Mouse (Mus musculus) C2C12 (cell line): ENCODE results near the gene Hs6st1. TPM values are rescaled to one million over a fixed set of nuclear protein-coding genes. Genes with fewer than 3 reads are reported as not detected.

Experiments used
- H3K27me3 ChIP-seq: one replicate; pipeline ENCODE4 v1.6.1; 2011; ENCODE audit not compliant: control insufficient read depth, insufficient read depth, insufficient read length
- H3K36me3 ChIP-seq: one replicate; pipeline ENCODE4 v1.6.1; 2011; ENCODE audit not compliant: control insufficient read depth, insufficient read depth
- H3K4me3 ChIP-seq: one replicate; pipeline ENCODE4 v1.5.1; 2011; ENCODE audit warnings: mild to moderate bottlenecking, control low read depth; ENCODE audit not compliant: poor library complexity, insufficient read depth, severe bottlenecking
- H3K79me2 ChIP-seq: one replicate; pipeline ENCODE4 v1.6.1; 2011; ENCODE audit not compliant: control insufficient read depth, insufficient read depth
- H3K79me3 ChIP-seq: one replicate; pipeline ENCODE4 v1.6.1; 2011; ENCODE audit warnings: low read depth, control low read depth
- H3ac ChIP-seq: one replicate; pipeline ENCODE3; 2011; ENCODE audit warnings: low read depth; ENCODE audit not compliant: control insufficient read depth, insufficient read length
- CEBPB ChIP-seq: IDR thresholded peaks from one replicate; pipeline ENCODE4 v1.6.1; 2011; ENCODE audit warnings: low read depth, mild to moderate bottlenecking, control low read depth, moderate library complexity
- CTCF ChIP-seq: IDR thresholded peaks from one replicate; pipeline ENCODE4 v1.5.1; 2011; ENCODE audit not compliant: control insufficient read depth, insufficient read depth, insufficient read length
- FOSL1 ChIP-seq: IDR thresholded peaks from one replicate; pipeline ENCODE4 v1.8.0; 2011; ENCODE audit warnings: mild to moderate bottlenecking, low read length; ENCODE audit not compliant: poor library complexity, insufficient read depth, severe bottlenecking
- MAX ChIP-seq: IDR thresholded peaks from one replicate; pipeline ENCODE4 v1.6.1; 2011; ENCODE audit warnings: mild to moderate bottlenecking, control low read depth
- MYOD1 ChIP-seq: IDR thresholded peaks from one replicate; pipeline ENCODE4 v1.6.1; 2011; ENCODE audit warnings: low read depth; ENCODE audit not compliant: control insufficient read depth, insufficient read length
- MYOG ChIP-seq: IDR thresholded peaks from one replicate; pipeline ENCODE4 v1.6.1; 2011; ENCODE audit not compliant: control insufficient read depth, insufficient read length; ENCODE audit errors: extremely low read depth
- USF1 ChIP-seq: IDR thresholded peaks from one replicate; pipeline ENCODE4 v1.6.1; 2011; ENCODE audit warnings: low read depth, mild to moderate bottlenecking, control low read depth, moderate library complexity
- polyA plus RNA-seq: library from polyadenylated mRNA; unstranded; fragments of >200 nt; fragmentation: generic; extraction: Trizol; gene quantifications from one replicate; pipeline ENCODE4 v1.2.1, GENCODE M21; 2012; ENCODE audit warnings: missing spikeins

Hs6st1 gene
- polyA plus RNA-seq, 1 experiment: 45.0 TPM

DNA sequence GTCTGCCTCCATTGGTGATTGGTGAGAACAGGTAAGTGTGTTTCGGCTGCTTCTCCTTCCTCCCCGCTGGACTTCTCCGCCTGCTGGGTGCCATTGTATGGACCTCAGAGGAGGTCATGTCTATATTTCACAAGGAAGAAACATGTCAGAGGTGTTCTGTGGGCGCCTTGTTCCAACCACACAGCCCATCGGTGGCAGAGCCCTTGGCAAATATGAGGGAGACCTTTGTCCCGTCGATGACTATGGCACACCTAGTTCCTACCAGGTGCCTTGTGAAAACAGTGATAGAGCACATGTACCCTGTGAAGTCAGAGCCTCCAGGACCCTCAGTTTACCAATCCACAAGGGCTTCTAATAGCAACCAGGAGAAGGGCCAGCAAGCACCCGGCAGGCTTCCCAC, 25.5 kb downstream of the Hs6st1 start:
- H3K79me3 ChIP-seq: peaks cover 18% of the 10 kb centered on the region
- TF ChIP-seq USF1 (no peak), MYOG (no peak), MYOD1 (no peak), CTCF (no peak), MAX (no peak), FOSL1 (no peak), CEBPB (no peak)
- no peak overlapping the region for H3ac ChIP-seq
- peaks cover 13% of the 10 kb centered on the region for H3K36me3 ChIP-seq
- H3K27me3 ChIP-seq: no peaks in the 10 kb centered on the region
- peaks cover 84% of the 10 kb centered on the region for H3K79me2 ChIP-seq
- no peak overlapping the region for H3K4me3 ChIP-seq

DNA sequence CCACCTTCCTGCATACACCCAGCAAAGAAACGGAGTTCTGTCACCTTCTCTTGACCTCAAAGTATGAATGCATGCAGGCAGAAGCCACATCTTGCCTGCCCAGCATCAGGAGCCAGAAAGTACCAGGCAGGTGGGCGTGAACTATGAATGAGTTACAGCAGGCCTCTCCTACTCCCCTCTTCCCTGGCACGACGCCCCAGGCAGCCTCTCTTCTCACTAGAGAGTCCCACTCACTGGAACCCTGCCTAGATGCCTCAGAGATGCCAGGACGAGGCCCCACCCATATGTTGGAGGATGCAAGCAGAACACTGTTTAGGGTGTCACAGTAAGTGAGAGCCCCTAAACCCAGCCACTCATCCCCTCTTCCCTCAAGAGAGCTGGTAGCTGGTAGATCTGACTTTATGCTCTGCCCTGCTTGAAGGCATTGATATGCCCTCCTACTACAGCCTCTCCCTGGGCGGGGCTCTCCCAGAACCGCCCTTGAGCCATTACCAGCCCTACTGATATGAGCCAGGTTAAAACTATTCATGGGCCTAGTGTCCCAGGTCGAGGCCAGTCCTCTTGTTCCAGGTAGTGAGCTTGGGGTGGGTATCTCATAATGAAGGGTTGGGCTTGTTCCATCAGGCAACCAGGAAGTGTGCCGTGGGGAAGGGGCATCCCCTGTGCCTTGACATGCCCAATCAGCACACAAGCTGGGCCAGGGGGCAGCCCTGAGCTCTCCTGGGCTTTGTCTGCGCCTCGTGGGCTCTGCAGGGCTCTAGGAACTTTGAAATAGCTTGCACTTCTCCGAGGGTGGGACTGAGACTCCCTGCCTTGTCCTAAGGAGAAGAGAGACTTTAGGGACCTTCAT, 27.4 kb downstream of the Hs6st1 start:
- Histone ChIP-seq H3ac (no peak overlapping the region), H3K79me2 (peaks cover 69% of the 10 kb centered on the region), H3K27me3 (no peaks in the 10 kb centered on the region), H3K4me3 (no peak overlapping the region), H3K79me3 (peaks cover 14% of the 10 kb centered on the region), H3K36me3 (peaks cover 20% of the 10 kb centered on the region)
- no peak for TF ChIP-seq USF1
- TF ChIP-seq CTCF: no peak
- no peak for TF ChIP-seq CEBPB
- TF ChIP-seq MAX: no peak
- no peak for TF ChIP-seq FOSL1
- no peak for TF ChIP-seq MYOD1

DNA sequence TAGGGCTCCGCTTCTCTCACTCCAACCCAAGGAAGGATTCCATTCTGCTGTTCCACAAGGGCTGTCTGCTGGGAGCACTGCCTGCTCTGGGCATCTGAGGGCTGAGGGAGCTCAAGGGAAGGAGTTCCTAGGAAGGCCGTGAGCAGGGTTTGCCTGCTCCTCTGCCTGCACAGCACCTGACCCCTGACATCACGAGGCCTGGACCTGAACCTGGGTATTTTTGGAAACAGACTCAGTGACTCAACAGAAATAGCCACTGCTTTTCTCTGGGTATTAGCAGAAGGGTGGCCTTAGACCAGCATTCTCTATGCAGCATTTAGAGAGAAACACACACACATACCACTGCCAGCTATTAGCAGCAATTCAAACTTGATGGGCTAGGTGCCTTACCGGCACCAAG, 30.2 kb downstream of the Hs6st1 start:
- peaks cover 24% of the 10 kb centered on the region for H3K36me3 ChIP-seq
- H3K79me2 ChIP-seq: peaks cover 41% of the 10 kb centered on the region
- no peak overlapping the region for H3ac ChIP-seq
- H3K27me3 ChIP-seq: no peaks in the 10 kb centered on the region
- TF ChIP-seq MYOD1 (no peak), MAX (no peak), USF1 (no peak), CEBPB (no peak), MYOG (no peak), FOSL1 (no peak), CTCF (no peak)
- H3K79me3 ChIP-seq: peaks cover 14% of the 10 kb centered on the region
- no peak overlapping the region for H3K4me3 ChIP-seq

- peaks cover 38% of the 10 kb centered on the region for H3K36me3 ChIP-seq
Measured at GRCm38 (mm10) chr1:36100371-36100770, 32.2 kb downstream of the Hs6st1 start.

DNA sequence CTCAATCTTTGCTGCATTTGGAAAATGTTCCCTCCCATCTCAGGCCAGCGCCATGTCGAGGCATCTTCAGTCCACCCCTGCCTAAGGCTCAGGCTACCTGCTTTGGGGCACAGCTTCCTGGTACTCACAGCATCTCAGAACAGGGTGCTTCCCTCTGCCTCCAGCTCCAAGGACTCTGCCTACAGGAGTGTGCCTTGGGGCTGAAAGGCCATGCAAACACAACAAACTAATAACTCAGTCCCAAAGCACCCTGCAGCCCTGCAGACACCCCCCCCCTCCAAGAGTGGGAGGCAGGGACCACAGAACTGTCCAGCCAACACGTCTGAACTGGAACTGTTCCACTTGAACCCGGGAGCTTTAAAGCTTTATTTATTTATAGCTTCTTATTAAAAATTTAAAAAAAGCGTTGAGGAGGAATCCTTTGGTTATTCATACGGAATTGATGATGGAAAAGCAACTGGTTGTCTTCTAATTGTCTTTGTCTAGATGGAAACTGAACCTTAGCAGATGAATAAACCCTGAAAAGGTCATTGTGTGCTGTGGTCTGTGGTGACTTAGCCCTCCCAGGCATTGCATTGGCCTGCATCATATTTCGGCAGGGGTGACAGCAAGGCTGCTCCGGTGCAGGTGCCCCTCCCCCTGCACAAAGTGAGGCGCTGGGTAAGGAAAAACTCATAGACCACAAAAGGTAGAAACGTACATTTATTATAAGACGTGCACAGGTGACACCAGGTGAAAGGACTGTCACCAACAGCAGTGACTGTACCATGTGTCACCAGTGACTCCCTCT, 37.9 kb downstream of the Hs6st1 start:
- Histone ChIP-seq H3K36me3 (peaks cover 25% of the 10 kb centered on the region), H3K4me3 (no peak overlapping the region), H3ac (no peak overlapping the region), H3K27me3 (no peaks in the 10 kb centered on the region), H3K79me2 (no peaks in the 10 kb centered on the region), H3K79me3 (peaks cover 2% of the 10 kb centered on the region)
- TF ChIP-seq FOSL1: no peak
- no peak for TF ChIP-seq CEBPB
- no peak for TF ChIP-seq MAX
- TF ChIP-seq MYOG: no peak
- no peak for TF ChIP-seq USF1
- TF ChIP-seq MYOD1: no peak

More at GRCm38 (mm10) chr1:36100371-36100770, 32.2 kb downstream of the Hs6st1 start:
- H3K79me3 ChIP-seq: peaks cover 14% of the 10 kb centered on the region
- H3K27me3 ChIP-seq: no peaks in the 10 kb centered on the region
- H3K4me3 ChIP-seq: no peak overlapping the region
- TF ChIP-seq CTCF: no peak
- no peak for TF ChIP-seq USF1
- TF ChIP-seq MYOG: no peak
- no peak for TF ChIP-seq FOSL1
- TF ChIP-seq MYOD1: no peak
- no peak for TF ChIP-seq MAX
- TF ChIP-seq CEBPB: no peak
- H3K79me2 ChIP-seq: peaks cover 31% of the 10 kb centered on the region
- H3ac ChIP-seq: no peak overlapping the region
